Mouse (Mus musculus) kidney, postnatal 4 days (tissue): ENCODE results near the gene Dcn.
A peak's percentile ranks its signal among the peaks of the same experiment; 100 is the strongest.

Experiments used
- DNase-seq, 2 experiments: peaks; one replicate each; pipeline ENCODE4 v3.0.0; 2021; ENCODE audit warnings: mixed read lengths in 2 of 2

The Dcn gene

GRCm38 (mm10) chr10:97479004-97479766 lies at the start of gene Dcn:
Dcn (plus strand) TSS chr10:97479609.
- peak; percentile 52 to 66 for DNase-seq

- DNase-seq: no peak
Measured at GRCm38 (mm10) chr10:97436662-97437061, 42.7 kb upstream of the Dcn start.

GRCm38 (mm10) chr10:97442300-97442699 lies 37.1 kb upstream of the Dcn start:
- no peak for DNase-seq

GRCm38 (mm10) chr10:97446486-97446885 lies 32.9 kb upstream of the Dcn start:
- no peak for DNase-seq

GRCm38 (mm10) chr10:97452886-97453285 lies 26.5 kb upstream of the Dcn start:
- no peak for DNase-seq

GRCm38 (mm10) chr10:97453529-97453928 lies 25.9 kb upstream of the Dcn start:
- no peak for DNase-seq

GRCm38 (mm10) chr10:97456993-97457392 lies 22.4 kb upstream of the Dcn start:
- DNase-seq: no peak

GRCm38 (mm10) chr10:97466818-97467217 lies 12.6 kb upstream of the Dcn start:
- DNase-seq: no peak

- DNase-seq: peak; percentile 46
Measured at GRCm38 (mm10) chr10:97469411-97470140, 9.8 kb upstream of the Dcn start.

- DNase-seq: no peak
Measured at GRCm38 (mm10) chr10:97475460-97475859, 3.9 kb upstream of the Dcn start.

GRCm38 (mm10) chr10:97478259-97478658 lies 1.1 kb upstream of the Dcn start:
- no peak for DNase-seq

GRCm38 (mm10) chr10:97482150-97482549 lies 2.7 kb downstream of the Dcn start:
- no peak for DNase-seq

GRCm38 (mm10) chr10:97484049-97484448 lies 4.6 kb downstream of the Dcn start:
- peak; percentile 20 to 34 for DNase-seq

- DNase-seq: peak in 1 of 2 experiments; percentile 6
Measured at GRCm38 (mm10) chr10:97485151-97485550, 5.7 kb downstream of the Dcn start.

- no peak for DNase-seq
Measured at GRCm38 (mm10) chr10:97486085-97486484, 6.7 kb downstream of the Dcn start.

GRCm38 (mm10) chr10:97487269-97487989 lies 8.0 kb downstream of the Dcn start:
- no peak for DNase-seq

- no peak for DNase-seq
Measured at GRCm38 (mm10) chr10:97492367-97492980, 13.1 kb downstream of the Dcn start.

- no peak for DNase-seq
Measured at GRCm38 (mm10) chr10:97497646-97498045, 18.2 kb downstream of the Dcn start.

GRCm38 (mm10) chr10:97523366-97523765 lies 44.0 kb downstream of the Dcn start:
- no peak for DNase-seq

GRCm38 (mm10) chr10:97535697-97536096 lies 56.3 kb downstream of the Dcn start:
- DNase-seq: no peak

- DNase-seq: no peak
Measured at GRCm38 (mm10) chr10:97536921-97537320, 57.5 kb downstream of the Dcn start.

GRCm38 (mm10) chr10:97538202-97538601 lies 58.8 kb downstream of the Dcn start:
- DNase-seq: no peak

- no peak for DNase-seq
Measured at GRCm38 (mm10) chr10:97547740-97548139, 68.3 kb downstream of the Dcn start.
